Mouse (Mus musculus): ENCODE data around the gene Ankrd60. TPM values are rescaled to one million over a fixed set of nuclear protein-coding genes. Genes with fewer than 3 reads are reported as not detected.

Ankrd60 gene
- total RNA-seq (2012; rRNA removed) = not detected in 2 replicates
- not detected for polyA plus RNA-seq (2012; ENCODE audit: insufficient read depth in 1 of 2, insufficient read length in 2 of 2, low read depth in 1 of 2, low replicate concordance in 2 of 2, missing spikeins in 1 of 2)

GRCm38 (mm10) chr2:173577669-173578557 lies at the start of gene Ankrd60:
Ankrd60 (minus strand) TSS chr2:173578365.
- H3K9ac ChIP-seq (ENCODE audit: control insufficient read depth, low read depth, low read length, poor library complexity, severe bottlenecking) = no peak within 1 kb of the TSS
- no peaks in the 10 kb centered on the region for H3K79me2 ChIP-seq (ENCODE audit: control insufficient read depth, insufficient read depth, low read length, poor library complexity)
- H3K36me3 ChIP-seq (ENCODE audit: control insufficient read depth in 1 of 2, insufficient read depth in 2 of 2, low read length in 2 of 2) = peaks cover 0 to 8% of the 10 kb centered on the region in 2 experiments; a peak in 2 of 4 replicates
- TF ChIP-seq USF2 (IDR thresholded peaks at IDR 0.05; ENCODE audit: borderline replicate concordance in 1 of 2, insufficient read depth in 1 of 2, low read depth in 1 of 2, low read length in 2 of 2) (no peak), POLR2AphosphoS2 (IDR thresholded peaks at IDR 0.05; ENCODE audit: low read length) (no peak), GABPA (IDR thresholded peaks at IDR 0.05; ENCODE audit: low read depth, low read length) (no peak), TAL1 (IDR thresholded peaks at IDR 0.05; ENCODE audit: low read length) (no peak), MAX (IDR thresholded peaks at IDR 0.05; ENCODE audit: low read length) (no peak), SMC3 (IDR thresholded peaks at IDR 0.05; ENCODE audit: low read depth, low read length) (no peak), ELF1 (IDR thresholded peaks at IDR 0.05; ENCODE audit: low read depth, low read length) (no peak), ZNF384 (IDR thresholded peaks at IDR 0.05; ENCODE audit: low read depth, low read length) (no peak), TBP (IDR thresholded peaks at IDR 0.05; ENCODE audit: low read depth, low read length) (no peak), POLR2A (IDR thresholded peaks at IDR 0.05; ENCODE audit: control insufficient read depth in 1 of 2, insufficient read depth in 1 of 2, low read depth in 1 of 2, low read length in 2 of 2, poor library complexity in 1 of 2) (no peak)
- no peak within 1 kb of the TSS for H3K27ac ChIP-seq (ENCODE audit: control insufficient read depth, low read depth, low read length)
- no peaks in the 10 kb centered on the region for H3K9me3 ChIP-seq (replicated peaks; ENCODE audit: insufficient read depth, low read length)
- H3K4me1 ChIP-seq (ENCODE audit: control insufficient read depth in 1 of 2, insufficient read depth in 2 of 2, low read length in 2 of 2) = peaks cover 9 to 13% of the 10 kb centered on the region in 2 experiments
- no peaks in the 10 kb centered on the region for H3K27me3 ChIP-seq (ENCODE audit: control insufficient read depth in 1 of 2, insufficient read depth in 2 of 2, low read length in 2 of 2)
- no peak for DNase-seq (ENCODE audit: low read depth, low spot score)
- no peak within 1 kb of the TSS for H3K4me3 ChIP-seq (ENCODE audit: control insufficient read depth in 1 of 2, insufficient read depth in 1 of 2, low read depth in 2 of 2, low read length in 2 of 2)

- no peak overlapping the region for H3K4me3 ChIP-seq (ENCODE audit: control insufficient read depth in 1 of 2, insufficient read depth in 1 of 2, low read depth in 2 of 2, low read length in 2 of 2)
- TF ChIP-seq ZMIZ1 (IDR thresholded peaks at IDR 0.05; ENCODE audit: low read depth, low read length) (no peak), GATA1 (IDR thresholded peaks at IDR 0.05; ENCODE audit: low read depth, low read length) (no peak), ZC3H11A (IDR thresholded peaks at IDR 0.05; ENCODE audit: low read depth, low read length) (no peak), TCF12 (IDR thresholded peaks at IDR 0.05; ENCODE audit: low read depth, low read length) (no peak), CTCF (IDR thresholded peaks at IDR 0.05 in 2 of 3, conservative IDR thresholded peaks at IDR 0.05 in 1 of 3; ENCODE audit: control insufficient read depth in 1 of 3, insufficient read depth in 1 of 3, low read depth in 2 of 3, low read length in 3 of 3, poor library complexity in 1 of 3, severe bottlenecking in 1 of 3) (no peak), JUND (IDR thresholded peaks at IDR 0.05; ENCODE audit: low read depth, low read length) (no peak), RCOR1 (IDR thresholded peaks at IDR 0.05; ENCODE audit: low read depth, low read length) (no peak), ZNF384 (IDR thresholded peaks at IDR 0.05; ENCODE audit: low read depth, low read length) (no peak), SMC3 (IDR thresholded peaks at IDR 0.05; ENCODE audit: low read depth, low read length) (no peak), KAT2A (conservative IDR thresholded peaks at IDR 0.05; ENCODE audit: low read depth, low read length) (no peak), USF1 (IDR thresholded peaks at IDR 0.05; ENCODE audit: low read depth, low read length) (no peak), ZKSCAN1 (IDR thresholded peaks at IDR 0.05; ENCODE audit: low read depth, low read length) (no peak), EP300 (IDR thresholded peaks at IDR 0.05; ENCODE audit: low read depth in 1 of 2, low read length in 2 of 2) (no peak), GABPA (IDR thresholded peaks at IDR 0.05; ENCODE audit: low read depth, low read length) (no peak)
- H3K36me3 ChIP-seq (ENCODE audit: control insufficient read depth in 1 of 2, insufficient read depth in 2 of 2, low read length in 2 of 2) = no peaks in the 10 kb centered on the region
- no peaks in the 10 kb centered on the region for H3K27me3 ChIP-seq (ENCODE audit: control insufficient read depth in 1 of 2, insufficient read depth in 2 of 2, low read length in 2 of 2)
- H3K79me2 ChIP-seq (ENCODE audit: control insufficient read depth, insufficient read depth, low read length, poor library complexity) = no peaks in the 10 kb centered on the region
- no peak overlapping the region for H3K27ac ChIP-seq (ENCODE audit: control insufficient read depth, low read depth, low read length)
- no peaks in the 10 kb centered on the region for H3K9me3 ChIP-seq (replicated peaks; ENCODE audit: insufficient read depth, low read length)
- H3K9ac ChIP-seq (ENCODE audit: control insufficient read depth, low read depth, low read length, poor library complexity, severe bottlenecking) = no peak overlapping the region
- no peaks in the 10 kb centered on the region for H3K4me1 ChIP-seq (ENCODE audit: control insufficient read depth in 1 of 2, insufficient read depth in 2 of 2, low read length in 2 of 2)
- DNase-seq (ENCODE audit: low read depth, low spot score) = no peak
These were observed 47.6 kb upstream of the Ankrd60 start for GRCm38 (mm10) chr2:173625786-173626185.

Data from MEL (cell line).